Mouse (Mus musculus): ENCODE results near the gene Tfeb. TPM values are rescaled to one million over a fixed set of nuclear protein-coding genes. Genes with fewer than 3 reads are reported as not detected.
A peak's percentile ranks its signal among the peaks of the same experiment; 100 is the strongest.

The Tfeb gene
- polyA plus RNA-seq, 1 experiment from 2014 or later, result 13.6 TPM

DNA sequence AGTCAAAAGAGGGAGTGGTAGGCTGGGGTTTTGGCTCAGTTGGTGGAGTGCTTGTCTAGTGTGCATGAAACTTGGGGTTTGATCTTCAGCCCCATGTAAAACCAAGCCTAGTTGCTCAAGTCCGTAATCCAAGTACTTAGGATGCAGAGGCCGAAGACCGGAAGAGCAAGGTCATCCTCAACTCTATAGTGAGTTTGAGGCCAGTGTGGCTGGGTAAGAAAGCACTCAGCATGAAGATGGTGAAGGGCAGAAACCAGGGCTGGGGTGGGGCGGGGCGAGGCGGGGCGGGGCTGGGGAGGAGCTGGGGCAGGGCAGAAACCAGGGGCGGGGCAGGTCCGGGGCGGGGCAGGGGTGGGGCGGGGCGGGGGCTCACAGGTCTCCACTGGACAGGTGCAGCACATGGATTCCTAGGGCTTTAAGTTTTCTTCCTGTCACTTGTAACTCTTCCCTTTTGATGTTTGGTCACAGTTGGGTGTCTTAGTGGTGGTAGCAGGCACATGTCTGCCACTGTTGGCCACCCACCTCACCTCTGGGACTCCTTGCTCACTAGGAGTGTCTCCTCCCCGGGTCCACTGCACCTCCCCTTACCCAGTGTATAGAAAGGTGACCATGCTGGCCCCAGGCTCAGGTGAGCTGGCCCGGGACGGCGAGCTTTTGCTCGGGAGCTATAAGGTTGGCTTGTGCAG lies 30.8 kb downstream of the Tfeb start:
- Histone ChIP-seq H3K4me1 (replicated peaks; ENCODE audit: control insufficient read depth, insufficient read depth, low read length) (peaks cover 4% of the 10 kb centered on the region; the same call in 1 of the 2 replicates), H3K36me3 (ENCODE audit: control insufficient read depth, insufficient read depth, low read length) (no peaks in the 10 kb centered on the region), H3K4me2 (ENCODE audit: low read length) (no peak overlapping the region), H3K9me3 (ENCODE audit: control insufficient read depth, low read length) (no peaks in the 10 kb centered on the region), H3K27ac (ENCODE audit: low read depth) (no peak overlapping the region), H3K9ac (ENCODE audit: low read length) (no peak overlapping the region), H3K27me3 (replicated peaks; ENCODE audit: control insufficient read depth, insufficient read depth, low read length) (no peaks in the 10 kb centered on the region), H3K4me3 (ENCODE audit: low read depth, low read length) (no peak overlapping the region)
- WGBS, result 54% methylated on average over 11 of the region's 17 CpGs
- ATAC-seq (replicated peaks; ENCODE audit: low FRiP score, low TSS enrichment, low read depth) (0 out of 2 replicates have a peak, but pooled peaks have one; percentile 14), DNase-seq (ENCODE audit: low spot score) (no peak)

DNA sequence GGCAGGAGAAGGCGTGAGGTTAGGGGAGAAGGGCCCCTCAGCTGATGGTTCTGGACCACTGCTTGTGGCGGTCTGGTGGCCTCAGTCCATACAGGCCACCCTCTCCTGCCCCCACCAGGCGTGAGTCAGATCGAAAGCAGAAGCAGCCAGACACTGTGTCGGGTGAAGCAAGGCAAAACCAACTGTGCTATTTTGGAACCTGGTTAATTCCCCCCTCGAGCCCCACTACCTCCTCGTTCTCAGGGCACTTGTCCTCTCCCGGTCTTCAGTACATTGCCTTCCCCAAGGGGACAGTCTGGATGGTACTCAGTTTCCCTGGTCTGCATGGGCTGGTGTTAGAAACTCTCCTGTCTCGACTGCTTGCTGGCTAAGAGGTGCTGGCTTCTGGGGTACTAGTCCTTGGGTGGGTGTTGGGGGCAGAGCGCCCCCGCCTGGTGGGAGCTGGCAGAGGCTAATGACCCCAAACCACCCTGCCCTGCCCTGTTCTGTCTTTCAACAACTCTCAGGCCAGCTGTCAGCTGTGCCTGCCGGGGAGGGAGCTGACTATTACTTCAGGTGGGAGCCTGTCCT lies 32.0 kb downstream of the Tfeb start:
- Histone ChIP-seq H3K9me3 (ENCODE audit: control insufficient read depth, low read length) (0 out of 2 replicates have a peak, but pooled peaks cover 2% of the 10 kb centered on the region), H3K27ac (ENCODE audit: low read depth) (no peak overlapping the region), H3K9ac (ENCODE audit: low read length) (no peak overlapping the region), H3K4me3 (ENCODE audit: low read depth, low read length) (no peak overlapping the region), H3K4me1 (replicated peaks; ENCODE audit: control insufficient read depth, insufficient read depth, low read length) (no peaks in the 10 kb centered on the region), H3K27me3 (replicated peaks; ENCODE audit: control insufficient read depth, insufficient read depth, low read length) (no peaks in the 10 kb centered on the region), H3K36me3 (ENCODE audit: control insufficient read depth, insufficient read depth, low read length) (no peaks in the 10 kb centered on the region), H3K4me2 (ENCODE audit: low read length) (no peak overlapping the region)
- DNase-seq (ENCODE audit: low spot score) (no peak), ATAC-seq (replicated peaks; ENCODE audit: low FRiP score, low TSS enrichment, low read depth) (no peak)
- WGBS, result 52% methylated on average over 12 of the region's 12 CpGs

DNA sequence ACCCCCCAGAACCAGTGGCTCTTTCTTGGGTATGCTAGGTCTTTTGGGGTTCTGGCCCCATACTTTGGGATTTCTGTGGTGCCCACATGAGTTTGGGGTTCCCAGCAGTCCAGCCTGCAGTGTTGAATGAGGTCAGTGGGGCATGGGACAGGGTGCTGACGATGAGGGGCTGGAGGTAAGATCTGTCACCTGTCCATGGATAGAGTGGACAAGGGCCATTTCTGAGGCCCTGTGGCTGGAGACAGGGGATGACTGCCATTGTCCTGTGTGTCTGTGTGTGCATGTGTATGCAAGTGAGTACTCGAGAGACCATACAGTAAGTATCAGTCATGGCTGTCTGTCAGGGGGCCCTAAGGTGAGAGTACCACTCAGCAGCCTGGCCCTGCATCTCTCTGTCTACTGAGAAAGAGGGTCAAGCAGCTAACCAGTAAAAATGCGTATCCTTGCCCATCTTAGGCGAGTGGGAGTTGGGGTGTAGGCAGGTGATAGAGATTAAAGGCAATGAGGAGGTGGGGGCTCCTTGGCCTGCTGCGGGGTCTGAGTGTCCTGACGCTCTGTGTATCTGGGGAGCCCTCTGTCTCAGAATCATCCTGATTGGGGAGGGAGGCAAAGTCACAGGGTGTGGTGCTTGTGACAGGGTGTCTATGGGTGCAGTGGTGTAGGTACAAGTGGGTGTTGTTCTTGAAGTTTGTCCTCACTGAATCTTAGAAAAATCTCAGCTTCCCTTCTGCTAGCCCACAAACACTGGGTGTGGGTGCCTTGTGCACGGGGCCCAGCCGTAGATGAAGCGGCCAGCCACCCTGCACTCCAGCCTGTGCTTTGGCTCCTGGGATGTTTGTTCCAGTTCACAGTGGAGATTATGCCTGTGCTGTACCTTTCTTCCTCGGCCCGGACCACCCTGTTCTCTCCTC lies 32.8 kb downstream of the Tfeb start:
- ATAC-seq (replicated peaks; ENCODE audit: low FRiP score, low TSS enrichment, low read depth) (no peak), DNase-seq (ENCODE audit: low spot score) (no peak)
- Histone ChIP-seq H3K4me3 (ENCODE audit: low read depth, low read length) (no peak overlapping the region), H3K9ac (ENCODE audit: low read length) (no peak overlapping the region), H3K4me1 (replicated peaks; ENCODE audit: control insufficient read depth, insufficient read depth, low read length) (no peaks in the 10 kb centered on the region), H3K4me2 (ENCODE audit: low read length) (no peak overlapping the region), H3K27me3 (replicated peaks; ENCODE audit: control insufficient read depth, insufficient read depth, low read length) (no peaks in the 10 kb centered on the region), H3K27ac (ENCODE audit: low read depth) (no peak overlapping the region), H3K9me3 (ENCODE audit: control insufficient read depth, low read length) (0 out of 2 replicates have a peak, but pooled peaks cover 2% of the 10 kb centered on the region), H3K36me3 (ENCODE audit: control insufficient read depth, insufficient read depth, low read length) (no peaks in the 10 kb centered on the region)
- WGBS, result 77% methylated on average over 11 of the region's 11 CpGs

DNA sequence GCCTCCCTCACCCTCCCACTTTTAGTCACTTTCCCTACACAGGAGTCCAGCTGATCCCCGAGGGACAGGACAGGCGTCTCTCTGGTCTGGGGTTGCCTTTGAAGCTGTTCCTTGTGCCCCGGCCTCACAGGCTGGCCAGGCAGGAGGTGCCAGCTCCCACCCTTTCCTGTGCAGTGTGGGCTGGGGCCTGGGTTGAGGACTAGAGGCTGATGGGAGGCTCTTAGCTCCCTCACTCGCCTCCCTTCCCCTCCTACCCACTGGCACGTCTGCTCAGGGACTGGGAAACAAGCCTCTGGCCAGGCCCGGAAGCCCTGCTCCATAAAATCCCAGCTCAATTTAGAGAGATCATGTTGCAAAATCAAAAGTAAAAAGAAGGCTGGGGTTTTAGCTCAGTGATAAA lies 36.8 kb downstream of the Tfeb start:
- Histone ChIP-seq H3K4me1 (replicated peaks; ENCODE audit: control insufficient read depth, insufficient read depth, low read length) (no peaks in the 10 kb centered on the region), H3K9ac (ENCODE audit: low read length) (no peak overlapping the region), H3K9me3 (ENCODE audit: control insufficient read depth, low read length) (0 out of 2 replicates have a peak, but pooled peaks cover 2% of the 10 kb centered on the region), H3K36me3 (ENCODE audit: control insufficient read depth, insufficient read depth, low read length) (no peaks in the 10 kb centered on the region), H3K4me3 (ENCODE audit: low read depth, low read length) (no peak overlapping the region), H3K27ac (ENCODE audit: low read depth) (no peak overlapping the region), H3K4me2 (ENCODE audit: low read length) (no peak overlapping the region), H3K27me3 (replicated peaks; ENCODE audit: control insufficient read depth, insufficient read depth, low read length) (no peaks in the 10 kb centered on the region)
- DNase-seq (ENCODE audit: low spot score) (no peak), ATAC-seq (replicated peaks; ENCODE audit: low FRiP score, low TSS enrichment, low read depth) (no peak)
- WGBS, result 54% methylated on average over 6 of the region's 6 CpGs

DNA sequence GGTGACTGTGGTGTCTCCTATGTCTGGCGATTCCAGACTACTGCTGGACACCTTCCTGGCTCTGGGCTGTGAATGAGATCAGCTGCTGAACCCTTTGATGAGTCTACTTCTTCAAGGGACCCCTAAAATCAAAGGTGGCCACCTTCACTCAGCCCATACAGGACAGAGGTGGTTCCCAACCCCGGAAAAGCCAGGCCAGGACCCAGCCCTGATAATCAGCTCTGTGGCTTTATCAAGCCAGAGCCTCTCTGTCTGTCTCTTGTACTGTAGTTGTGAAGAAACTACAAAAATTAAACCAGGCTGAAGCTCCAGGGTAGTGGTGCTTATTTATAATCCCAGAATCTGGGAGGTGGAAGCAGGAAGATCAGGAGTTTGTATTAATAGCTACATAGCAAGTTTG lies 40.3 kb downstream of the Tfeb start:
- 66% methylated on average over 2 of the region's 2 CpGs for WGBS
- Histone ChIP-seq H3K4me1 (replicated peaks; ENCODE audit: control insufficient read depth, insufficient read depth, low read length) (no peaks in the 10 kb centered on the region), H3K9me3 (ENCODE audit: control insufficient read depth, low read length) (0 out of 2 replicates have a peak, but pooled peaks cover 2% of the 10 kb centered on the region), H3K4me2 (ENCODE audit: low read length) (no peak overlapping the region), H3K4me3 (ENCODE audit: low read depth, low read length) (no peak overlapping the region), H3K36me3 (ENCODE audit: control insufficient read depth, insufficient read depth, low read length) (no peaks in the 10 kb centered on the region), H3K27me3 (replicated peaks; ENCODE audit: control insufficient read depth, insufficient read depth, low read length) (no peaks in the 10 kb centered on the region), H3K27ac (ENCODE audit: low read depth) (no peak overlapping the region), H3K9ac (ENCODE audit: low read length) (no peak overlapping the region)
- no peak for DNase-seq (ENCODE audit: low spot score)
- ATAC-seq (replicated peaks; ENCODE audit: low FRiP score, low TSS enrichment, low read depth), result no peak

DNA sequence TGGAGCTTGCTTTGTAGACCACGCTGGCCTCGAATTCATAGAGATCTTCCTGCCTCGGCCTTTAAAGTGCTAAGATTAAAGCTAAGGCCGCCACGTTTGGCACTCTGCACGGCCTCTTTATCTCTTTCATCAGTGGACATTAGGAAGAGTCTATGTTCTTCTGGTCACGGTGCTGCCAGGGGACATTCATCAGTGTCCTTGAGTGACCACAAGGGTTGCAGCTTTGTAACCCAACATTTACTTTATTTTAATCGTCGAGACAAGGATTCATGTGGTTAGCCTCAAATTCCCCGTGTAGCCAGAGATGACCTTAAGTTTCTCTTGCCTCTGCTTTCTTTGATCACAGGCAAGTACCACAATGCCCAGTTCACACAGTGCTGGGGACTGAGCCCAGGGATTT lies 43.6 kb downstream of the Tfeb start:
- Histone ChIP-seq H3K9ac (ENCODE audit: low read length) (no peak overlapping the region), H3K9me3 (ENCODE audit: control insufficient read depth, low read length) (no peaks in the 10 kb centered on the region), H3K27ac (ENCODE audit: low read depth) (no peak overlapping the region), H3K4me3 (ENCODE audit: low read depth, low read length) (no peak overlapping the region), H3K4me2 (ENCODE audit: low read length) (no peak overlapping the region), H3K36me3 (ENCODE audit: control insufficient read depth, insufficient read depth, low read length) (no peaks in the 10 kb centered on the region), H3K27me3 (replicated peaks; ENCODE audit: control insufficient read depth, insufficient read depth, low read length) (no peaks in the 10 kb centered on the region), H3K4me1 (replicated peaks; ENCODE audit: control insufficient read depth, insufficient read depth, low read length) (no peaks in the 10 kb centered on the region)
- ATAC-seq (replicated peaks; ENCODE audit: low FRiP score, low TSS enrichment, low read depth), result no peak
- WGBS, result 89% methylated on average over 10 of the region's 10 CpGs
- DNase-seq (ENCODE audit: low spot score), result no peak

DNA sequence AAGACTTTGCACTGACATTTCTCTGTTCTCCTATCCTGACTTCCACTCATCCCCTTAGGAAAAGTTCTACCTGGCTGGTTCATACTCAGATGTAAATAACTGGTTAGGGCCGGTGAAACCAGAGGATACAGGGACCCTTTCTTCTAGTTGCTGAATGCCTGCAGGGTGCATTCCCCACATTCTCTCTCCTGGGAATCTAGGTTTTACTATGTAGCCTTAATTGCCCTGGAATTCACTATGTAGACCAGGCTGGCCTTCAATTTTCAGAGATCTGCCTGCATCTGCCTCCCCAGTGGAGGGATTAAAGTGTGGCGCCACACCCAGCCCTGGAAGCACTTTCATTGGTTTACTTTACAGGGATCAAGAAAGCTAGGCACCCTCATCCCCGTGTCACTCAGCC lies 45.7 kb downstream of the Tfeb start:
- 80% methylated on average over 3 of the region's 3 CpGs for WGBS

DNA sequence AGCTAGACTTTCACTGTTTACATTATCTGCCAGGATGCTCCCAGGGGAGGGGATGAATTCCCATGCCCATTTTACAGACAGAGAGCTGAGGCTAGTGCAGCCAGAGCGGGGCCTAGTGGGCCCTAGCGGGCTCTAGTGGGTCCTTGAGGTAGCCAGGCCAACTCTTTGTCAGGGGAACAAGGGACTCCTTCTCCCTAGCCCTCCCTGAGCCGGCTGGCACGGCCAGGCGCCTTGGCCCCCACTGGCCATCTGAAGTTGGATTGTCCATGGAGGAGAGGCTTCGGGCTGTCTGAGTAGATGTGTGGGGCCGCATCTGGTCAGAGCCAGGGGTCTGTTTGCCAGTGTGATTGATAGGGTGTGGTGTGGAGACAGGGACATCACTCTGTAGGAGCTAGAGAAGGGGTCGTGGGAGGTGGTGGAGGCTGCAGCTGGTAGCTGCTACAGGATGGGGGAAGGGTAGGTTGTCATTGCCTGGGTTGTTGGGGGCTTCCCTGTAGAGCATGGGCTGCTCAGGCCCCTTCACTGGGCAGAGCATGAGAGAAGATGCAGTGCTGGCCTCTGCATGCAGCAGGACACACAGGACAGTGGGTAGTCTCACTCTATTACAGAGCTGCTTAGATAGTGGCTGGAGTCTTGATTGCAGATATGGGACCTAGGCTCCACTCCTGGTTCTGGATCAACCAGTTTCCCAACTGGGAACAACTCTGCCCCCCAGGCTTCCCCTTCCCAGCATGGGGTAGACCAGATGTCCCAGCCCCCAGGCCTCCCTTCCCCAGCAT lies 46.8 kb downstream of the Tfeb start:
- no peak overlapping the region for H3K9ac ChIP-seq (ENCODE audit: low read length)
- H3K9me3 ChIP-seq (ENCODE audit: control insufficient read depth, low read length), result no peaks in the 10 kb centered on the region
- ATAC-seq (replicated peaks; ENCODE audit: low FRiP score, low TSS enrichment, low read depth), result no peak
- no peak for DNase-seq (ENCODE audit: low spot score)
- no peak overlapping the region for H3K4me3 ChIP-seq (ENCODE audit: low read depth, low read length)
- peaks cover 11% of the 10 kb centered on the region for H3K4me1 ChIP-seq (replicated peaks; ENCODE audit: control insufficient read depth, insufficient read depth, low read length)
- WGBS, result 68% methylated on average over 8 of the region's 8 CpGs
- H3K4me2 ChIP-seq (ENCODE audit: low read length), result no peak overlapping the region
- no peak overlapping the region for H3K27ac ChIP-seq (ENCODE audit: low read depth)
- H3K36me3 ChIP-seq (ENCODE audit: control insufficient read depth, insufficient read depth, low read length), result no peaks in the 10 kb centered on the region
- no peaks in the 10 kb centered on the region for H3K27me3 ChIP-seq (replicated peaks; ENCODE audit: control insufficient read depth, insufficient read depth, low read length)

More for the DNA sequence above, 45.7 kb downstream of the Tfeb start:
- no peaks in the 10 kb centered on the region for H3K27me3 ChIP-seq (replicated peaks; ENCODE audit: control insufficient read depth, insufficient read depth, low read length)
- H3K36me3 ChIP-seq (ENCODE audit: control insufficient read depth, insufficient read depth, low read length), result no peaks in the 10 kb centered on the region
- H3K4me1 ChIP-seq (replicated peaks; ENCODE audit: control insufficient read depth, insufficient read depth, low read length), result 0 out of 2 replicates have a peak, but pooled peaks cover under 1% of the 10 kb centered on the region
- no peak overlapping the region for H3K4me3 ChIP-seq (ENCODE audit: low read depth, low read length)
- ATAC-seq (replicated peaks; ENCODE audit: low FRiP score, low TSS enrichment, low read depth) (no peak), DNase-seq (ENCODE audit: low spot score) (no peak)
- no peaks in the 10 kb centered on the region for H3K9me3 ChIP-seq (ENCODE audit: control insufficient read depth, low read length)
- no peak overlapping the region for H3K9ac ChIP-seq (ENCODE audit: low read length)
- no peak overlapping the region for H3K27ac ChIP-seq (ENCODE audit: low read depth)
- no peak overlapping the region for H3K4me2 ChIP-seq (ENCODE audit: low read length)

All from intestine, embryonic 14.5 days (tissue).